Mouse (Mus musculus) left cerebral cortex, adult 2 months (tissue): ENCODE results near the gene Katnal1. TPM values are rescaled to one million over a fixed set of nuclear protein-coding genes. Genes with fewer than 3 reads are reported as not detected.
A peak's percentile ranks its signal among the peaks of the same experiment; 100 is the strongest.

Experiments
- DNase-seq, 2 experiments: peaks; one replicate each; pipeline ENCODE4 v3.0.0; 2021 to 2022; ENCODE audit warnings: low spot score in 2 of 2, mixed read lengths in 1 of 2; ENCODE audit errors: extremely low spot score in 1 of 2
- H3K27ac ChIP-seq: fragments of 200-600 bp; 2 replicates; pipeline ENCODE4 v1.8.1; 2022
- H3K4me3 ChIP-seq: fragments of 200-600 bp; 2 replicates; pipeline ENCODE4 v1.8.1; 2022
- CTCF ChIP-seq: fragments of 200-600 bp; IDR thresholded peaks from 2 replicates; pipeline ENCODE4 v1.8.1; 2022; ENCODE audit warnings: antibody characterized with exemption, mild to moderate bottlenecking, moderate library complexity
- intact Hi-C: fragments of 180-260 bp; cut with DNase I; formaldehyde crosslinking; loops from one replicate; pipeline ENCODE4 v1.15.1; 2025
- total RNA-seq, 2 experiments: library from RNA; stranded (reverse); gene quantifications; 2 replicates each; pipeline ENCODE4 v1.2.3; 2021

Gene Katnal1
- total RNA-seq, 2 experiments from 2014 or later = 76.6 to 78.1 TPM

GRCm38 (mm10) chr5:148863409-148863808, 65.7 kb downstream of the Katnal1 start:
- H3K4me3 ChIP-seq = no peak overlapping the region
- DNase-seq = no peak
- H3K27ac ChIP-seq = no peak overlapping the region
- no peak for TF ChIP-seq CTCF
- intact Hi-C loops = no loop called here

- TF ChIP-seq CTCF = no peak
- Histone ChIP-seq H3K27ac (no peak overlapping the region), H3K4me3 (no peak overlapping the region)
- no peak for DNase-seq
- intact Hi-C loops = no loop called here
These were observed 66.3 kb downstream of the Katnal1 start for GRCm38 (mm10) chr5:148862853-148863252.

- no peak for TF ChIP-seq CTCF
- intact Hi-C loops = no loop called here
- no peak overlapping the region for H3K27ac ChIP-seq
- no peak overlapping the region for H3K4me3 ChIP-seq
- DNase-seq = no peak
These were observed 67.0 kb downstream of the Katnal1 start for GRCm38 (mm10) chr5:148862136-148862535.

DNA sequence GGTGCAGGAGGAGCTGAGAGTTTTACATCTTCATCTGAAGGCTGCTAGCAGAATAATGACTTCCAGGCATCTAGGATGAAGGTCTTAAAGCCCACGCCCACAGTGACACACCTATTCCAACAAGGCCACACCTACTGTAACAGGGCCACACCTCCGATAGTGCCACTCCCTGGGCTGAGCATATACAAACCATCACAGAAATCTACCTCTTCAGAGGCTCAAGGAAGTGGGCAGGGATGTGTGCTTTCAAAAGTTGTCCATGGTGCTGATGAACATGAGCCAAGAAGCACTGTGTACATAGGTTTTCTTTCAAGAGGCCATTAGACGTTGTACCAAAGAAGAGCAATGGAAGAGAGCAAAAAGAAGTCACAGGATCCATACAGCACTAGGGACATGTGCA, 71.6 kb downstream of the Katnal1 start:
- Histone ChIP-seq H3K27ac (no peak overlapping the region), H3K4me3 (no peak overlapping the region)
- no peak for DNase-seq
- intact Hi-C loops = no loop called here
- no peak for TF ChIP-seq CTCF

DNA sequence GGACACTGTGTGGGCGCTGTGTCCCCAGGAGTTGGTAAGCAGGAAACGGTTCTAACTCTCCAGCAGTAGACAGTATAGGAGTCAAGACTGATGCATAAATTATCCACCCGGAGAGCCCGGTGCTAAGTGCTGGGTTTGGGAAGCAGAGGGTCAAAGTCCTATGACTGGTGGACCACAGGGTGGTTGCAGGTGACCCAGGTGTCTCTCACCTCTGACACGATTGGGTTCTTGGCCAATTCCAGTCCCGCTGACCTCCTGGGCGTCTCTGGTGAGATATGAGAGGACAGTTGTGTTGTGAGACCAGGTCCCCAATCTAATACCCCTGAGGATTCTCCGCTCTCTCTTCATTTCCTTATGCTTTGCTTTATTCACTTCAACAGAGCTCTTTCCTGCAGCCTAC, 74.1 kb downstream of the Katnal1 start:
- intact Hi-C loops = no loop called here
- no peak overlapping the region for H3K27ac ChIP-seq
- no peak for TF ChIP-seq CTCF
- DNase-seq = no peak
- H3K4me3 ChIP-seq = no peak overlapping the region

DNA sequence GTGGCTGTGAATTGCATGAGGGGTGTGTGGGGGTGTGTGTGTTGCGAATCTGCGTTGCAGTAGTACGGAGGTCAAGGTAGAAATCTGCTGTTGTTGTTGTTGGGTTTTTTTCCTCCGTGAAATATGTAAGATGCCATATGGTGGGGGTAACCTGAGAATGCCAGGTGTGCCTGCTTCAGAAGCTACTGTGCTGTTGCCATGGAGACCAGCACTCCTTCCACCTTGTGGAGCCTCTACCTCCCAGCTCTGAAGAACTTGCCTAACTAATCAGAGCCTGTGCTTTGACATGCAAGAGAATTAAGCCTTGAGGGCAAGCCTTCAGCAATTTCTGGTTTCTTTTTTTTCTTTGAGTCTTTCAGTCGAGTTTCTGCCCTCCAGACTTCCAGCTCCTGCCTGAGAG, 75.0 kb downstream of the Katnal1 start:
- no peak for TF ChIP-seq CTCF
- peak in 1 of 2 experiments; percentile 23 for DNase-seq
- H3K27ac ChIP-seq = no peak overlapping the region
- H3K4me3 ChIP-seq = no peak overlapping the region
- intact Hi-C loops = no loop called here

DNA sequence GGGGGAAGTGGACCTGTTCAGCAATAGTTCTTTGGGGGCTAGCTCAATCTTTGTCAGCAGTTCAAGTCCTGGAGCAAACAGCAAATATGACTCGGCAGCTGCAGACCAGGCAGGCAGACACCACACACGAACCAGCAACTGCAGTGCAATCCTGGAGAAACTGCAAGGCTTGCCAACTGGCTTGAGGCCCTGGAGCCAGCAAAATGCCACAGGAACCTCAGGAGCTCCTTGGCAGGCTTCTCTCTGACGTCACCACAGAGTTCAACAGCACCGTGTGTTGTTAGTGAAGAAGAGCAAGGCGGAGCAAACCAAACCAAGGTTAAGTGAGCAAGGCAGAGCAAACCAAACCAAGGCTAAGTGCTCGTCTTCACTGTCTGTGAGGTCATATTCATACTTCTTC, 79.6 kb downstream of the Katnal1 start:
- no peak for DNase-seq
- no peak overlapping the region for H3K4me3 ChIP-seq
- intact Hi-C loops = no loop called here
- TF ChIP-seq CTCF = no peak
- no peak overlapping the region for H3K27ac ChIP-seq

GRCm38 (mm10) chr5:148847032-148847431, 82.1 kb downstream of the Katnal1 start:
- Histone ChIP-seq H3K27ac (no peak overlapping the region), H3K4me3 (no peak overlapping the region)
- no peak for DNase-seq
- intact Hi-C loops = no loop called here
- TF ChIP-seq CTCF = no peak; the same call in none of the 2 replicates

GRCm38 (mm10) chr5:148837069-148837468, 92.1 kb downstream of the Katnal1 start:
- Histone ChIP-seq H3K4me3 (no peak overlapping the region), H3K27ac (no peak overlapping the region)
- intact Hi-C loops = no loop called here
- TF ChIP-seq CTCF = no peak
- no peak for DNase-seq

DNA sequence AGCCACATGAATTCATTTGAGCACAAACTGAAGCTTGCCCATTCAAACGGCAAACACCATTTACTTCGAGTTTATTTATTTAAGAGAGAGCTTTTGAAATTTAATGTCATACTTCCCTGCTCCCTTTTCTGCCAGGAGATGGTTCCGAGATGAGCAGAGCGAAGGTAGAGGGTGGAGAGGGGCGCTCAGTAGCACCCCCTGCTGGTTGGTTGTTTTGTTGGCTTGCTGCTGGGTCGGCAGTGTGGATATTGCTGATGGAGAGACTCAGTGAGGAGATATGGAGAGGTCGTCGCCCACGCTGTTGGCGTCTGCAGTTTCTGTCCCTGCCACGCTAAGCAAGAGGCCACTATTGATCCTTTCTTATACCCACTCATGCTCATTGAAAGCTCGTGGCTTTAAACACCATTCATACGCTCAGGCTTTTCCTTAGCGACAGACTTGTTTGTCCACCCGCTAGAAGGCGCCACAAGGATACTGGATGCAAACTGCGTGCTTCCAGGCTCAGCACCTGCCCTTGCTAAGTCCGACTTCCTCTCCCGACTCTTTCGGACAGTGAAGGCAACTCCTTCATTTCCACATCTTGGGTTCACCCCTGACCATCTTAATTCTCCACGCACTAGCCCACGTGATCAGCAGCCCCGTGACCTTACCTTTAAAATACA, 97.4 kb downstream of the Katnal1 start:
- Histone ChIP-seq H3K4me3 (peak overlapping the region; percentile 26), H3K27ac (no peak overlapping the region)
- intact Hi-C loops = no loop called here
- peak; percentile 81 for TF ChIP-seq CTCF
- DNase-seq = peak; percentile 62 to 76

DNA sequence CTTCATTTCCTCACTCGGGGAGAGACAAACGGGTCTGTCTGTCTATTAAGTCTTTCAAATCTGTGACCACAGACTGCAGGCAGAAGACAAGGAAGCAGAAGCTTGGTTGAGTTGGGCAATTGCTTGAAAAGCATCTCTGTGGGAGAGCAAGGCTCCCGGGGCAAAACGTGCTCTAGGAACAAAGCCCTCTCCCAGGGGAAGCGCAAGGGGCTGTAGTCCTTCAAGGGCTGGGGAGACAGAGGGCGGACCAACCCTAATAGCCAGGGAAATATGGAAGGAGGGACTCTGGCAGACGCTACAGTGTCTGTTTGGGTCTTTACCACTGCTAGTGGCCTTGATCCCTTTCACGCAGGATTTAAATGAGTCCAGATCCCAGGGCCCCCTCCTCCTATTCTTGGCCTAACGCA, 98.0 kb downstream of the Katnal1 start:
- H3K4me3 ChIP-seq = peak overlapping the region; percentile 26
- intact Hi-C loops = no loop called here
- no peak for DNase-seq
- no peak for TF ChIP-seq CTCF
- no peak overlapping the region for H3K27ac ChIP-seq

DNA sequence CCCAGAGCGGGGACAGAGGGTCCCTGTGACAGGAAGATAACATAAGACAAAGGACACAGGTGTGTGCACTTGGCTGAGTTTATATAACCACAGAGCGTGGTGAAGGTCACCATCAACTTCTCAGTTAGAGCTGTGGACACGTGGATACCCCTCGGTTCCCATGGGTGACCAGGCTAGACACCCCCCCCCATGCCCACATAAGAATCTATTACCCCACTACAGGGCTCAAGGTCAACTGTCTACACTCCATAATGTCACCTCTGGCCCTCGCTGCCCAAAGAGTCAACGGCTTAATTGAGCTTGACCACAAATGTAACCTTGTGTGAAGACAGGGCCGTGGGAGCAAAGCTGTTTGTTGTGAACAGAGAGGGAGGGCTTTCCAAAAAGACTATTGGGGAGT, 103.4 kb downstream of the Katnal1 start:
- intact Hi-C loops = no loop called here
- Histone ChIP-seq H3K27ac (no peak overlapping the region), H3K4me3 (no peak overlapping the region)
- TF ChIP-seq CTCF = no peak
- DNase-seq = no peak

DNA sequence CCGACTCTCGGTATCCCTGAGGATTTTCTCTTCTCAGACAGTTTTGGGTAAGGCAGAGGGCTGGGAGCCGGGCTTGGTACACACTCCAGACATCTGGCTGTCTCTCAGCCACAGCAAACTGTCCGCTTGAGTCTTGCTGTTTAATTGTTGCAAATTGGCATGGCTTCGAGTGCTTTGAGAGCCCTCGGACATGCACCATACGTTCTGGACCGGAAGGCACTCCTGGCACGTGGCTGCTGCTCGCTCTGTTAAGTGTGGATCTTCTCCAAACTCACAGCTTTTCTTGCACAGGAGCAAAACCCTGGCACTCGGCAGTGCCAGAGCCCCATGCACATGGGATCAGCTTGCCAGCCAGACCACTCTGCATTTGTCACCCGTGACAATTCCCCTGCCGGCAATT, 106.3 kb downstream of the Katnal1 start:
- intact Hi-C loops = no loop called here
- TF ChIP-seq CTCF = no peak
- no peak for DNase-seq
- Histone ChIP-seq H3K4me3 (no peak overlapping the region), H3K27ac (no peak overlapping the region)

Other genes with a start within 250 kb of the Katnal1 start
- 10 to 100 TPM; 34.0 to 39.1 TPM for gene Gm42791, start 65.8 kb upstream of the Katnal1 start, total RNA-seq